Mouse (Mus musculus) cerebellum, postnatal 14 days (tissue): ENCODE results near the gene Pkp4.
A peak's percentile ranks its signal among the peaks of the same experiment; 100 is the strongest.

Experiments
- DNase-seq, 2 experiments: peaks; one replicate each; pipeline ENCODE4 v3.0.0; 2021; ENCODE audit warnings: mixed read lengths in 2 of 2

Gene Pkp4

GRCm38 (mm10) chr2:59184107-59185064 is 23.7 kb downstream of the Pkp4 start:
- DNase-seq = no peak

GRCm38 (mm10) chr2:59186122-59186521 is 25.5 kb downstream of the Pkp4 start:
- DNase-seq = peak; percentile 43 to 64

GRCm38 (mm10) chr2:59186966-59187365 is 26.3 kb downstream of the Pkp4 start:
- no peak for DNase-seq

- peak; percentile 62 to 72 for DNase-seq
These were observed 27.7 kb downstream of the Pkp4 start for GRCm38 (mm10) chr2:59188306-59188705.

- DNase-seq = no peak
These were observed 29.1 kb downstream of the Pkp4 start for GRCm38 (mm10) chr2:59189661-59190185.

DNA sequence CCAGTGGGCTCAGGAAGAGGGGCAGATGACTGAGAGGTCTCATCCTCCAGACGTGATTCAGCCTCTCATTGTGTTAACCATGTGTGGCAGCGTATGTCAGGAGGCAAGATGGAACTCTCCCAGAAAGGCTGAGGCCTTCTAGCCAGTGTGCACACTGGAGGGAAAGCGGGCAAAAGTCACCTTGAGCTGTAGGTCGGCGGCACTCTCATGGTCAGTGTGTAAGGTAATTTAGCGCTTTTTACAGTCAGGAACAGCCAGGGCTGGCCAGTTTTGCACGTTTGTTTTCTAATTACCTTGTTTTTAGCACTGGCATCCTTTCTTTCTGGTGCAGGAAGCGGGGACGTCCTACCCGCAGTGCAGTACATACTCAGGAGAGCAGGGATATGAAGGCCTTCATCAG is 29.5 kb downstream of the Pkp4 start:
- DNase-seq = no peak

DNA sequence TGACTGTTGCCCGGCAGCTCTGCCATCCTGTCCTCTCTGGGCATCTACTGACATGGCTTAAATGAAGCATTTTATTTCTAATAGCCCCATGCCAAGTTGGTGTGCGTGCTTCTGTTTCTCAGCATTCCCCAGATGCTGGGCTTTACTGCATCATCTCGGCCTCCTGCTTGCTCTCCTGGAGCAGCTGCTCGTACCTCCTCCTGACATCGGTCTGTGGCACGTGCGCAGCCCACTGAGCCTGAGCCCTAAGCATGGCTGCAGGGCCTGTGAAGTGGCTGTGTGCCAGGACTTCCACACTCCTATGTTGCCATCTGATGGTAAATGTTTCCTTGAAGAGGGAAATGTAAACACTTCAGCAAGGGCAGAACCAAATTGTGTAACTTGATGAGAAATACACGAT is 30.8 kb downstream of the Pkp4 start:
- peak; percentile 69 to 71 for DNase-seq

DNA sequence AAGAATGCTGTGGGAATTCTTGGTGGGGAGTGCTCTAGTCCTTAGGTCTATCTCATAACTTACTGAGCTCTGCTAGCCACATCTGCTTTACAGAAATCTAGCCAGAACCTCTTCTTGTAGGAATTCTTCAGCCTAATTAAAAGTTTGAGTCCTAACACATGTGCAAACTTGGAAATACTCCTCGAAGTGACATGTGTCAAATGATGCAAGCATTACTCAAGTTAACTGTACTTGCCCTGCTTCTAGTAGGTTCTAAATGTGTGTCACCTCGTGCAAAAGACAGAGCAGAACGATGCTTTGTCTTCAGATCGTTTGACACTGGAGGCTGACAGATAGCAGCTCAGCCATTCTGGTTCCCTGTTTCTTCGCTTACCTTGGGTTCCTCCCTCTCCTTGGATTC is 32.5 kb downstream of the Pkp4 start:
- DNase-seq = no peak

DNA sequence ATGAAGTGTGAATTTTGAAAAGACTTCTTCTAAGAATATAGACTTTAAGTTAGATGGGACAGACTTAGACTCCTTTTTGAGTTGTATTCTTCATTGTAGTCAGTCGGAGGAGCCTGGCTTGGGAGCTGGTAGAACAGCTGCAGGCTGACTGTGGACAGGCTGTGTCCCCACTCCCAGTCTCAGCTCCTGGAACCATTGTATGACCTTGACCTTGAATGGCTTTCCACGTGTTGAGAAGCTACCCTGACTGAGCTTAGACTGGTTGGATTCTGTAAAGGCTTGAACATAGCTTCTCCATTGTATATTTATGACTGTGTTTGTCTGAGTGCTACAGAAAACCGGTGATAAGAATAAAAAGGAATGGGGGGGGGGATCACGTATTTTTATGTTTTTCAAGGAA is 36.5 kb downstream of the Pkp4 start:
- no peak for DNase-seq

- DNase-seq = no peak
These were observed 38.9 kb downstream of the Pkp4 start for GRCm38 (mm10) chr2:59199476-59199976.

DNA sequence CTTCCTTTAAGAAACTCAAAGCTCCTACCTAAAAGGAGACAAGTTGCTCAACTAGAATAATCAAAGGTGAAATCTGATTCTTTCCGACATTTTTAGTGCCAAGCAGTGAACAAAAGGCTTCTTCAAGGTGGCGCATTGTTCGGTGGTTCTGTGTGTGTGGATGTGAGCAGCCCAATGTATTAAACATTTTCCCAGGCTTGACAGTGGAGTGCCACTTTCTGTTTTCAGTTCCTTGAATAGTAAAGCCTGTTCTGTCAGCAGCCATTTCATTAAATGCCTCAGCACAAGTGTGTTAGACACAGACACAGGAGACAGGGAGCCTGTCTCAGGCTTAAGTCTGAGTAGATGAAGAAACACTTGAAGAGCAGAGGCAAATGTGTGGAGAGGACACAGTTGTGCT is 39.9 kb downstream of the Pkp4 start:
- DNase-seq = no peak

GRCm38 (mm10) chr2:59202930-59203329 is 42.3 kb downstream of the Pkp4 start:
- DNase-seq = no peak

GRCm38 (mm10) chr2:59203627-59204425 is 43.2 kb downstream of the Pkp4 start:
- no peak for DNase-seq

- DNase-seq = no peak
These were observed 44.4 kb downstream of the Pkp4 start for GRCm38 (mm10) chr2:59205092-59205491.

DNA sequence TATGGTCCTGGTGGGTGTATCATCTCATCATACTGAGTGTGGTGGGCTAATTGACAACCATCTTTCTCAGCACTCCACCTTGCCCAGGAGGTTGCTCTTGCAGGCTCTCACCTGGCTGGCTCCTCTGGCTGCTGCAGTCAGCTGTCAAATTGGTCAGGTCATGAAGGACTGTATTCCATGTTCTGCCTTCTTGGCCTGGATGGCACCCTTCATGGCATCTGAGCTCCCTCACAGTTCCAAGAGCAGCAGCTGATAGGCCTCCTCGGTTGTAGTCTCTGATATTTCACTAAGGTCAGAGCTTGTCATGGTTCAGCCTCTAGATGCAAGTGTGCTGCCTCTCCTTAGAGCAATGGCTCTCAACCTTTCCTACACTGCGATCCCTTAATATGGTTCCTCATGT is 45.5 kb downstream of the Pkp4 start:
- DNase-seq = no peak

DNA sequence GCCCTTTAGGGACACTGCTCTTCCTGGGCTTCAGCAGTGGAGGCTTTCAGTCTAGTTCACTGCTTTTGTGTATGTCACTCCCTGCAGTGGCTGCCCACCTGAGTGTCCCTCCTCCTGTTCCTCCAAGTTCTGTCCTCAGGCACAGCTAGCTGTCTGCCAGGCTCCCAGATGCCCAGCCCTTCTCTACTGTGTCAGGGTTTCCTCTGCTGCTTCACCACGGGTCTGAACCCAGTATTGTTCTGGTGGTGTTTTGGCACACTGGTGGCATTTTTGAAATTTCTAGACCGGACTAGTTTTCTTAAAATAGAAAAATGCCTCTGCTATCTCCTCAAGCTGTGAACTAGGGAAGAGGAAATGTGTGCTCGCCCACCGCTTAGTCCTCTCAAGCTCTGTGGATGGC is 46.6 kb downstream of the Pkp4 start:
- DNase-seq = no peak

DNA sequence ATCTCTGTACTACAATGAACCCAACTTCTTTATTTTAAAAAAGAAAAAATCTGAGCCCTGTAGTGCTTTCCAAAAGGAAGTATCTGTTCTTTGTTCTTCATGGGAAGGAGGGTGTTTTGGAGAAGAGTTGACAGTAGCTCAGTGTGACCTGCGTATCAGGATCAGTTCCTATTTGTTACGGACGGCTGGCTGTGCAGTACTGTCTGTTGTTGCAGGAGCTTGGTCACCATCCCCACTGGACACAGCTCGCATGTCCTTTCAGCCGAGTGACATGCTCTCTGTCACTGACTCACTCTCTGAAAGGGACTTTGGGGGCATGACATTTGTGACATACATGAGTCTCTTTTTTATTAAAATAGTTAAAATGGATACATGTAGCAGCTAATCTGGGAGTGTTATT is 47.1 kb downstream of the Pkp4 start:
- peak; percentile 59 to 62 for DNase-seq

DNA sequence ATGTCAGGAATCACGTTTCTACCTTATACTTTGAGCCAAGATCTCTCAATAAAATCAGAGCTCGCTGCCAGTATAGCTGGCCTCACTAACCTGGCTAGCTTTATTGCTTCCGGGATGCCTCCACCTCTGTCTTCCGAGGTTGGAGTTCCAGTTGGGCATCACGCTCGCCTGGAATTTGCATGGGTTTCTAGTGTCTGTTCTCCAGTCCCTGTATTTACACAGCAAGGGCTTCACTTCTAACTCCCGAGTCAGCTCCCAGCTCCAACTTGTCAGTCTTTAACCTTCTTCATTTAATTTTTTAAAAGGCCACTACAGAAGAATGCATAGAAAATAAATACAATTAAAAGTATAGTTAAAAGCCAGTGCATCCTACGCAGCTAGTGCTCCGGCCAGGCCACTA is 47.6 kb downstream of the Pkp4 start:
- no peak for DNase-seq

DNA sequence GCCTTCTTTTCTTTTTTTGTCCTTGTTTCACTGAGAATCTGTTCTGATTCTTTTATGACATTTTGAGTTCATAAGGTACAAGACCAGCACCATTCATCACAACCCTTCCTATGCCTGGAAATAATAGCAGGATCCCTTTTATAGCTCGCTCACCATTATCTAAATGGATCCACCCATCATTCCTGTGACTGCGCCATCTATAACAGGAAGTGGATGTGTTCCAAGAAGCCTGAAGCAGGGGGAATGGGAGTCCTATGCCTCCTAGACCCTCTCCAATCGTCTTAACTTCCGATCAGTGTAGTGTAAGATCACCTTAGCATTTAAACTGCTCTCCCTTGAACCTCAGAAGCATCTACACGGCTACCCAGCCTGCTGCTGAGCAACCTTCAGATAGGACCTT is 50.4 kb downstream of the Pkp4 start:
- no peak for DNase-seq

- peak in 1 of 2 experiments; percentile 41 for DNase-seq
These were observed 51.8 kb downstream of the Pkp4 start for GRCm38 (mm10) chr2:59212430-59212829.

- no peak for DNase-seq
These were observed 52.2 kb downstream of the Pkp4 start for GRCm38 (mm10) chr2:59212846-59213245.

- no peak for DNase-seq
These were observed 57.3 kb downstream of the Pkp4 start for GRCm38 (mm10) chr2:59217931-59218330.
